Mouse (Mus musculus) forebrain, embryonic 12.5 days (tissue): ENCODE measurements at regions not wholly inside any gene's neighbourhood (a gene's known extent, or its start where the extent isn't known, plus 50 kb on each side); places are given as distances from the start of the nearest gene placed in this dataset.

Experiments used
- ATAC-seq: fragments of 200-750 bp; cut with Nextera tagmentation; 2 replicates; pipeline ENCODE4 v1.8.0; 2017; ENCODE audit warnings: moderate TSS enrichment; ENCODE audit not compliant: low FRiP score
- H3K27ac ChIP-seq: fragments of 300-500 bp; sonication (generic); 2 replicates; pipeline ENCODE4 v1.5.1; 2016; ENCODE audit warnings: mild to moderate bottlenecking
- H3K27me3 ChIP-seq: fragments of 300-500 bp; sonication (generic); 2 replicates; pipeline ENCODE4 v1.6.1; 2016; ENCODE audit warnings: mild to moderate bottlenecking
- H3K36me3 ChIP-seq: fragments of 300-500 bp; sonication (generic); replicated peaks from 2 replicates; pipeline ENCODE4 v1.6.1; 2016; ENCODE audit warnings: mild to moderate bottlenecking
- H3K4me1 ChIP-seq: fragments of 300-500 bp; sonication (generic); 2 replicates; pipeline ENCODE4 v1.6.1; 2016
- H3K4me2 ChIP-seq: fragments of 300-500 bp; sonication (generic); 2 replicates; pipeline ENCODE4 v1.6.1; 2016; ENCODE audit warnings: mild to moderate bottlenecking, moderate library complexity
- H3K4me3 ChIP-seq: fragments of 300-500 bp; sonication (generic); replicated peaks from 2 replicates; pipeline ENCODE4 v1.5.1; 2016; ENCODE audit warnings: mild to moderate bottlenecking
- H3K9ac ChIP-seq: fragments of 300-500 bp; sonication (generic); 2 replicates; pipeline ENCODE4 v1.6.1; 2016; ENCODE audit warnings: mild to moderate bottlenecking
- H3K9me3 ChIP-seq: fragments of 300-500 bp; sonication (generic); 2 replicates; pipeline ENCODE4 v1.6.1; 2016
- WGBS: fragments of 180-500 bp; shearing (Covaris S2); methylation state at CpG from one replicate; pipeline ENCODE4 v1.1.7; 2016; 5-methylcytosine and 5-hydroxymethylcytosine counted together

DNA sequence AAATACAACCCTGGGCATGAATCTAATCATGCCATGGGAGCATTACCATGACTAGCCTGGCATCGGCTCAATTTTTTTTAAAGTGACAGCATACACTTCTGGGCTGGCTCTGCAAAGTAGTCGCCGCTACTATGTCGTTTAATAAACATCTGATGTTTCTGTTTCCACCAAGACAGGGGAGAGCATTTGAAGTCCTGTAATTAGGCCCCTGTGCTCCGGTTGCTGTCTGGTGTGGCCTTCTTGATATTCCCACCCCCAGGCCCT is 293.8 kb downstream of the Bcl11a start:
- Histone ChIP-seq H3K9me3 (no peaks in the 10 kb centered on the region), H3K4me3 (no peak overlapping the region), H3K4me1 (peaks cover 46% of the 10 kb centered on the region), H3K27ac (peak overlapping the region; percentile 85), H3K4me2 (0 out of 2 replicates have a peak overlapping the region, but pooled peaks have one; percentile 9), H3K27me3 (peaks cover 24% of the 10 kb centered on the region; the same call in 1 of the 2 replicates), H3K36me3 (no peaks in the 10 kb centered on the region), H3K9ac (no peak overlapping the region)
- WGBS = 32% methylated on average over 5 of the region's 5 CpGs
- ATAC-seq = peak; percentile 37; the same call in 1 of the 2 replicates

DNA sequence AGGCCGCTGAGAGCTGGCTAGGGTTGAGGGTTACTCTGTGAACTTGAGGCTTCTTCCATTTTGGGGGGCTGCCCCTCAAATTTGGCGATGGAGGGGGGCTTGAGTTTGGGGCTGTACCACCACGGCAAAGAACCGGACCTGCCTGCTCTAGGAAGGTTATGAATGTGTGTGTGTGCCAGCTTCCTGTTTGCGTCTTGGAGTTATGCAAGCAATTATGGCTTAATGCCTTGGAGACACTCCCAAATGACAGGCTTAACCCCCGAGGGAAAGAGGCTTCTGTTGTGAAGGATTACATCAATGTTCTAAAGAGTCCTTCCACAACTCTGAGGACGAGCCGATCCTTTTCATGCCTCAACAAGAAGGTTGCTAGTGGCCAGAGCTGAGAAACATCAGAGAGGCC is 294.1 kb downstream of the Bcl11a start:
- no peak overlapping the region for H3K4me3 ChIP-seq
- WGBS = 26% methylated on average over 8 of the region's 8 CpGs
- peak overlapping the region; percentile 85 for H3K27ac ChIP-seq
- ATAC-seq = no peak
- no peaks in the 10 kb centered on the region for H3K9me3 ChIP-seq
- peaks cover 46% of the 10 kb centered on the region for H3K4me1 ChIP-seq
- no peaks in the 10 kb centered on the region for H3K36me3 ChIP-seq
- no peak overlapping the region for H3K9ac ChIP-seq
- H3K27me3 ChIP-seq = peaks cover 20% of the 10 kb centered on the region; the same call in 1 of the 2 replicates
- H3K4me2 ChIP-seq = 0 out of 2 replicates have a peak overlapping the region, but pooled peaks have one; percentile 10

DNA sequence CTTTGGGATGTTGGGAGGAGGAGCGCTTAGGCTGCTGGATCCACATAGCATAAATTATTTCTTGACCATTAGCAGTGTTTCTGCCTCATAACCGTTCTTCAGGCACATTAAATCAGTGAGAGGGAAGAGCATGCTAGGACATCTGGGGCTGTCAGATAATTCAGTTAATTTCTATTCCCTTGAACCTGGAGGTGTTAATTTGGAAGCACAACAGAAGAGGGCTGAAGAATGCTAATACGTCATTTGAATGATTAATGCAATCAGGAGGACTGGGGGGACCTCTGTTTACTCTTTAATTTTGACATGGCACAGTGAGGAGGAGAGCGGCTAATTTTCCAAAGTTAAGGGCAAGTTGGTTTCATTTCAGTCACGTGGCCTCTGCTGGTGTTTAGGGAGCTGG is 294.8 kb downstream of the Bcl11a start:
- peak; percentile 8; the same call in 1 of the 2 replicates for ATAC-seq
- Histone ChIP-seq H3K27ac (peak overlapping the region; percentile 85), H3K4me1 (peaks cover 46% of the 10 kb centered on the region)

DNA sequence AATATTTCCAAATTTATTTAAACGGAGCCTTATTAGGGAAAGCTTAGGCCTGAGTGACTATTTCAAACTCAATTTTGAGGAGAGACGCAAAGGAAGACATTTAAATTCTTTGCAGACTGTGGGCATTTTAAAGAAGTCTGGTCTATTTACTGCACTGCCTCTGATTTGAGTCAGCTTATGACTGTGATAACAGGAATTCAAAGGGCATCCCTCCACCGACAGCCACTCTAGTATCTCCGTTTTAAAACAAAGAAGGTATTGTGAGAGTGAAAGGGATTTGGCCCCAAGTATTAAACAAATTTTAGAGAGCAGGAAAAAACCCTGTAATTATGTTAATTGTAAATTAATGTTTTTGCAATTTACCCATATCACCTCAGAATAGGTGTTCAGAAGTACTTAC is 295.4 kb downstream of the Bcl11a start:
- H3K27ac ChIP-seq = no peak overlapping the region
- WGBS = 36% methylated on average over 4 of the region's 4 CpGs
- H3K9ac ChIP-seq = no peak overlapping the region
- no peak overlapping the region for H3K4me2 ChIP-seq
- H3K9me3 ChIP-seq = no peaks in the 10 kb centered on the region
- no peak overlapping the region for H3K4me3 ChIP-seq
- peaks cover 19% of the 10 kb centered on the region; the same call in 1 of the 2 replicates for H3K27me3 ChIP-seq
- H3K4me1 ChIP-seq = peaks cover 46% of the 10 kb centered on the region
- no peaks in the 10 kb centered on the region for H3K36me3 ChIP-seq
- no peak for ATAC-seq

More for the DNA sequence above, 294.8 kb downstream of the Bcl11a start:
- Histone ChIP-seq H3K36me3 (no peaks in the 10 kb centered on the region), H3K9me3 (no peaks in the 10 kb centered on the region), H3K9ac (no peak overlapping the region), H3K4me2 (0 out of 2 replicates have a peak overlapping the region, but pooled peaks have one; percentile 10), H3K27me3 (peaks cover 19% of the 10 kb centered on the region; the same call in 1 of the 2 replicates), H3K4me3 (no peak overlapping the region)
- WGBS = 34% methylated on average over 5 of the region's 5 CpGs

DNA sequence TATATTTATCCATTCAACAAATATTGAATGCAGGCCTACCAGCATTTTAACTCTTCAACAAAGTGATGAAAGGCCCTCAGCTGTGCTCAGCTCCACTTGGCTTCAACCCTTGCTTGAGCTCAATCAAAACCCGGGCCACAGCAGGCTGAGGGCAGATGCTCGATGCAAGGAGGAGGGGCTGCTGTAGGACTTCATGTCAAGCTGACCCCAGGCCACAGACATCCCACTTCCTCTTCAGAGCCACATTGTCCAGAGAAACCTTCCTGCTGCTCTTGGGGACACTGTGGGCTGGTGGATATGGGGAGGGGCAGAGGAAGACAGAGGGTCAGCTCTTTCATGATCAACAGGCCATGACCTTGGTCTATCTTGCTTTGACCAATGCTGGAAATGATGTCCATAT is 299.7 kb downstream of the Bcl11a start:
- H3K27me3 ChIP-seq = 0 out of 2 replicates have a peak, but pooled peaks cover 4% of the 10 kb centered on the region
- no peak for ATAC-seq
- H3K36me3 ChIP-seq = no peaks in the 10 kb centered on the region
- H3K27ac ChIP-seq = no peak overlapping the region
- WGBS = 66% methylated on average over 2 of the region's 2 CpGs
- peaks cover 13% of the 10 kb centered on the region for H3K4me1 ChIP-seq
- no peak overlapping the region for H3K9ac ChIP-seq
- H3K4me2 ChIP-seq = no peak overlapping the region
- no peak overlapping the region for H3K4me3 ChIP-seq
- H3K9me3 ChIP-seq = no peaks in the 10 kb centered on the region

DNA sequence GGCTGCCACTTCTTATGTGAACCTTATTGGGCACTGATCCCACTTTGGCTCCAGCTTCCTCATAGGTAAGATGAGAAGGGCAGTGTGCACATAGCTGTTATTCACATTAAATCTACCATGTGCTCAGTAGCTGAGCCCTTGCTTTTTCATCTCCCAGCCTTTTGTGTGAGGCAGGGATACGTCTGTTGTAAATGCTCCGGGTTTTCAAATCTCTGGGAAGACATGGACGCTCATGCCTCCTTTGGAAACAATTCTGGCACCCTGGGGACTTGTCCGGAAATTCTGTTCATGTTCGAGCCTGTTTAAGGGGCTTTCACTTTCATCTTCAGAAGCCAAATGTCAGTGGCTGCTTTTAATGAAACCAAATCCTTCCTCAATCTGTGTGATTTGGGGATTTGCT is 312.7 kb downstream of the Bcl11a start:
- H3K4me3 ChIP-seq = no peak overlapping the region
- no peak for ATAC-seq
- 32% methylated on average over 5 of the region's 5 CpGs for WGBS
- no peaks in the 10 kb centered on the region for H3K27me3 ChIP-seq
- H3K9ac ChIP-seq = no peak overlapping the region
- H3K4me1 ChIP-seq = peaks cover 7% of the 10 kb centered on the region; the same call in 1 of the 2 replicates
- H3K4me2 ChIP-seq = no peak overlapping the region
- H3K36me3 ChIP-seq = no peaks in the 10 kb centered on the region
- H3K9me3 ChIP-seq = no peaks in the 10 kb centered on the region
- H3K27ac ChIP-seq = no peak overlapping the region

DNA sequence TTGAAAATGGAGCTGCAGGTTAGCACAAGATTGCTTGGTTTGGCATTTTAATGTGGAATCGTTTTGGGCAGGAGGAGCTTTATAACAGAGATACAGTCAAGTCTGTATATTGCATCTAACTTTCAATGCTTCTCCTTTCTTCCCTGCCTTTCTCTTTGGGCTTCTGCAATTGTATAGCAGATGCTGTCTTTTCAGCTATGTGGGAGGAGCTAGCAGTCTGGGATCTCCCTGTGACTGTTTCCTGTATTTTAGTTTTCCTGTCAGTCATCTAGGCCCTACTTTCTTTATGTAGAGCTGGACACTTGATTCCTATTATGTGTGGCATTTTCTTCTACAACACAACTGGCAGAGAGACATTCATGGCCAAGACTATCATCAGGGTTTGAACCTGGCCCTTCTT is 313.5 kb downstream of the Bcl11a start:
- ATAC-seq = no peak
- no peak overlapping the region for H3K4me2 ChIP-seq
- 71% methylated on average over 1 of the region's 1 CpGs for WGBS

DNA sequence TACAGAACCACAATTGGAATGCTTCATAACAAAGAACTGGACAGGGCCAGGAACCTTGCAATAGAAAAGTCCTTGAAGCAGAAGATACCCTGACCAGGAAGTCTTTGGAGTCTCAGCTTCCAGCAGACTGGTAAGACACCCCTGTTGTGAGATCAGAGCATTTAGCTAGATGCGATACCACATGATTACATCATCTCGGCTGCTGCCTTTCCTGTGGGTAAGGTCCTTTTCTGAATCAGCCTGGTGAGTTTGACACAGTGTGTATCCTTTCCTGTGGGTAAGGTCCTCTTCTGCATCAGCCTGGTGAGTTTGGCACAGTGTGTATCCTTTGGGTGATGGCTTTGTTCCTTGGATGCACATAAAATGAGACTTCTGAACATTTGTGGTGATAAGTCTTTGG is 317.6 kb downstream of the Bcl11a start:
- WGBS = 90% methylated on average over 2 of the region's 2 CpGs
- no peak overlapping the region for H3K9ac ChIP-seq

More for the DNA sequence above, 313.5 kb downstream of the Bcl11a start:
- H3K27me3 ChIP-seq = no peaks in the 10 kb centered on the region
- H3K9ac ChIP-seq = no peak overlapping the region
- H3K4me1 ChIP-seq = peaks cover 7% of the 10 kb centered on the region; the same call in 1 of the 2 replicates
- H3K36me3 ChIP-seq = no peaks in the 10 kb centered on the region
- H3K4me3 ChIP-seq = no peak overlapping the region
- H3K9me3 ChIP-seq = no peaks in the 10 kb centered on the region
- H3K27ac ChIP-seq = no peak overlapping the region

DNA sequence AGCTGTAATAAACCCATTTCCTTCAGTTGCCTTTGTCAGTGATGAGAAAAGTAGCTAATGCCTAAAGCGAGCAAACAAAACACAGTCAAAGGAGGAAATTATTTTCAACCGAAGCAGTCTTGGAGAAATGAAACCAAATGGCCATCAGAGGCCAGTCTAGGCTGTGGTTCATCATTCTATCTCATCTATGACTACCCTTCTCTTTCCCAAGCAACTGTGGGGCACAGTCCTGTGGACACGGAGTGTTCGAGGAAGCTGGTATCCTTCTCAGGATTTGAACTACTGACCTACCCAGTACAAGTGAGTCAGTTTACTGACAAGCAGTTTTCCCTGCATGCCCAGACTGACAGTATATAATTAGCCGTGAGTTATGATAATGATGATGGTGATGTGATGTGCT is 319.1 kb downstream of the Bcl11a start:
- Histone ChIP-seq H3K9me3 (no peaks in the 10 kb centered on the region), H3K36me3 (no peaks in the 10 kb centered on the region), H3K4me3 (no peak overlapping the region), H3K27me3 (no peaks in the 10 kb centered on the region; the same call in 1 of the 2 replicates), H3K27ac (no peak overlapping the region), H3K9ac (no peak overlapping the region), H3K4me2 (no peak overlapping the region), H3K4me1 (no peaks in the 10 kb centered on the region)
- no peak for ATAC-seq
- 93% methylated on average over 5 of the region's 5 CpGs for WGBS

More for the DNA sequence above, 317.6 kb downstream of the Bcl11a start:
- Histone ChIP-seq H3K4me1 (peaks cover 6% of the 10 kb centered on the region; the same call in 1 of the 2 replicates), H3K4me2 (no peak overlapping the region), H3K27me3 (no peaks in the 10 kb centered on the region; the same call in 1 of the 2 replicates), H3K36me3 (no peaks in the 10 kb centered on the region), H3K27ac (no peak overlapping the region), H3K4me3 (no peak overlapping the region), H3K9me3 (no peaks in the 10 kb centered on the region)
- ATAC-seq = no peak

DNA sequence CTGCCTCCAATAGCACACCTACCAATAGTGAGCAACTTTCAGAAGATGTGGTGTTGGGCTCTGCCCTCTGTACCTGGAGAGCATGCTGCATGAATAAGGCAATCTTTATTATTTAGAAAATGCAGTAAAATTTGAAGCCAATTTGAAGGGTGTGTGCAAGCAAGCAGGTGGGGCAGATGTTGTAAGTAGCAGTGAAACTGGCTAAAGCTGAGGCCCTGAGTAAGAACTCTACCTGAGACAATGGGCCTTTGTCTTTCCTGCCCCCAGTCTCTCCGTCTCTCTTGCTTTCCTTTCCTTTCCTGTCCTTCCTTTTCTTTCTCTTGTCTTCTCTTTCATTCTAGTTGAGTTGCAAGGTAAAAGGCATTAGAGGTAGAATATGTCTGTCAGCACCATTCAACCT is 319.9 kb downstream of the Bcl11a start:
- Histone ChIP-seq H3K27ac (no peak overlapping the region), H3K4me3 (no peak overlapping the region), H3K4me1 (no peaks in the 10 kb centered on the region), H3K36me3 (no peaks in the 10 kb centered on the region), H3K4me2 (no peak overlapping the region), H3K27me3 (no peaks in the 10 kb centered on the region; the same call in 1 of the 2 replicates), H3K9ac (no peak overlapping the region), H3K9me3 (no peaks in the 10 kb centered on the region)
- no peak for ATAC-seq
- WGBS = 29% methylated on average over 1 of the region's 1 CpGs

DNA sequence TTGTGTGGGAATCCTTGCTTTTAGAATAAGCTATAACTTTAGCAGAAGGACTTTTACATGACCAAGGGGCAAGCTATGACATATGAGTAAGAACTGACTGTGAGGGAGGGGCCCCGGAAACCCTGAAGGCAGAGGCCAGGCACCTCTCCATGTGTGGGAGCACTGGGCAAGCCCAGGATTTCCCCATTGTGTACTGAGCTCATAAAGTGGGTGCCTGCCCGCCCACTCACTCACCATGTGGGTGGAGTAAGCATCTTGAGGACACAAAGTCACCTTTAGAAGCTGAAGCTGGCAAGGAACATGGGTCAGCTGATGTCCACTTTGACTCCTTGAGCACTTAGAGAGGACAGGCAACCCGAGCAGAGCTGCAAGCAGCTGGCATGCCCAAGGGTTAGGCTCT is 323.3 kb downstream of the Bcl11a start:
- no peaks in the 10 kb centered on the region for H3K4me1 ChIP-seq
- no peaks in the 10 kb centered on the region for H3K36me3 ChIP-seq
- H3K9me3 ChIP-seq = no peaks in the 10 kb centered on the region
- ATAC-seq = no peak
- H3K27me3 ChIP-seq = no peaks in the 10 kb centered on the region; the same call in 1 of the 2 replicates
- no peak overlapping the region for H3K4me2 ChIP-seq
- no peak overlapping the region for H3K27ac ChIP-seq
- H3K9ac ChIP-seq = no peak overlapping the region
- WGBS = 87% methylated on average over 3 of the region's 3 CpGs
- no peak overlapping the region for H3K4me3 ChIP-seq

DNA sequence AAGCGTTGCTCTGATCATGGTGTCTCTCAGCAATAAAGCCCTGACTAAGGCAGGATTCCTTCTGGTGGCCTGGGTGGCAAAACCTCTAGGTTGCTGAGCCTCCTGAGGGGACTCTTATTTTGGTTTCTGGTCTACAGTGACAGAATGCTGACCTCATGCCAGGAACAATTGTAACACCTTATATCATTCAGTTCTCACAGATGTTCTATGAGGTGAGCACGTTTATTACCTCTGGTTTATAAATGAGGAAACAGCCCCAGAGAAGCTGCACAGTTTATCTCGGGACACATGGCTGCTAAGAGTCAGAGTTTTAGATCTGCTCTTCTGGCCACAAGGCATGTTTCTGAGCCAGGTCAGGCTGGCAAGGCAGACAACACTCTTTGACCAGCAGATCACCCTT is 324.3 kb downstream of the Bcl11a start:
- H3K9ac ChIP-seq = no peak overlapping the region

DNA sequence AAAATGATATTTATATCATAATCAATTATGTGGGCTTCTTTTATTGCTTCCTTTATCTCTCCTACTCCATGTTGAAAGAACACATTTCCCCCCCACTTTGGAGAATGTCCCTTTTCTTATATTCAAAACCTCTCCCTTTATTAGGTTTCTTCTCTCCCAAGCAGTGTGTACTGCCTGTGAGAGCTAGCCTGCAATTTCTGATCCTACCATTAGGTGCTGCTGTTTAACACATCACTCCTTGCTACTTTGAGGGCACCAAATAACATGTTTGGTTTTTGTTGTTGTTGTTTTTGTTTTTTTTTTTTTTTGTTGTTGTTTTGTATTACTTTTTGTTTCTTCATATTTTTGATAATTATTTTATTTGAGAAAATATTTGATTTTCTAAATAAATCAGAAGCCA is 336.9 kb downstream of the Bcl11a start:
- Histone ChIP-seq H3K4me2 (no peak overlapping the region), H3K9me3 (peaks cover 8% of the 10 kb centered on the region; the same call in 1 of the 2 replicates), H3K9ac (no peak overlapping the region), H3K27ac (no peak overlapping the region), H3K36me3 (no peaks in the 10 kb centered on the region), H3K4me1 (no peaks in the 10 kb centered on the region), H3K27me3 (no peaks in the 10 kb centered on the region), H3K4me3 (no peak overlapping the region)
- ATAC-seq = no peak

More for the DNA sequence above, 324.3 kb downstream of the Bcl11a start:
- Histone ChIP-seq H3K4me3 (no peak overlapping the region), H3K36me3 (no peaks in the 10 kb centered on the region), H3K9me3 (no peaks in the 10 kb centered on the region), H3K4me1 (no peaks in the 10 kb centered on the region), H3K27me3 (no peaks in the 10 kb centered on the region; the same call in 1 of the 2 replicates), H3K4me2 (no peak overlapping the region), H3K27ac (no peak overlapping the region)
- WGBS = 76% methylated on average over 3 of the region's 3 CpGs
- ATAC-seq = no peak
